Mouse (Mus musculus) cerebellum, adult (tissue): ENCODE measurements around the gene Creb3l4.
"Not testable (repeated sequence)": the region's sequence is repeated elsewhere in the genome, so short reads cannot be mapped to it uniquely, and the experiment has no call there.

Experiments
- ATAC-seq: cut with Nextera tagmentation; 2 replicates; pipeline ENCODE4 v1.9.2; 2017; ENCODE audit warnings: mild to moderate bottlenecking, moderate library complexity, mixed read lengths; ENCODE audit not compliant: insufficient number of reproducible peaks, low FRiP score, low TSS enrichment

Creb3l4 gene

DNA sequence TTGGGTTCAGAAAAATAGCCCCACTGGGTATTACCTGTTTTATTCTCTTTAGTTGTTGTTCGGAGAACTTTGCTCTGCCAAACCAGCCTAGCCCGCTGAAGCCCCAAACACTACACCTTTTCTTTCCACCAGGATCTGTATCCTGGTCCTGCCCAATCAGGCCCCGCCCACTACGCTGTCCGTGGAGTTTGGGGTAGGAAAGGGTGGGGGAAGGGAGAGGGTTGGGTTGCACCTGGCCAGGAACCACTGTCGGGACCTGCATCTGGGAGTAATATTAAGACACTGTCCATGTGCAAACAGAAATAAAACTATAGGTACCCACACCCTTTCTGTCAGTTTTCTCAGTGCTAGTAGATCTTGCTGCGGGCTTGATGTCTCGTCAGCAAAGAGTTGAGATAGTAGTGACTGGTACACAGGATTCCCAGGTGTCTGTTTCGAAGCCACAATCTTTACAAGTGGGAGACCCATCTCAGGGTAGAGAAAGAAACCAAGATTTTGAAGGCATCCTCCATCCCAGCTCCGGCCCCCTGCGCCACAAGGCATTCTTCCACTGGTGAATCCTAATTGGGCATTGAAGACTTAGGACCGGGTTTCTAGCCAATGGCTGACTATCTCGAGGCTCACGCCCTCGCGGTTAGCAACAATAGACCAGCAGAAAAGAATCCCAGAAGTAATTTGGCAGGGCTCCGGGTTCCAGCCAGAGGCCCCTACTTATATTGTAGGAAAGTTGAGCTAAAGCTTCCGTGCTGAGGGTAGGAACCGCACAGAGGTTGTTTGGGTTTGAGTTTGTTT is at the start of gene Creb3l4:
Gene Creb3l4 (minus strand): TSS at position 529 of the 792 bp plus-strand sequence.
- no peak for ATAC-seq

DNA sequence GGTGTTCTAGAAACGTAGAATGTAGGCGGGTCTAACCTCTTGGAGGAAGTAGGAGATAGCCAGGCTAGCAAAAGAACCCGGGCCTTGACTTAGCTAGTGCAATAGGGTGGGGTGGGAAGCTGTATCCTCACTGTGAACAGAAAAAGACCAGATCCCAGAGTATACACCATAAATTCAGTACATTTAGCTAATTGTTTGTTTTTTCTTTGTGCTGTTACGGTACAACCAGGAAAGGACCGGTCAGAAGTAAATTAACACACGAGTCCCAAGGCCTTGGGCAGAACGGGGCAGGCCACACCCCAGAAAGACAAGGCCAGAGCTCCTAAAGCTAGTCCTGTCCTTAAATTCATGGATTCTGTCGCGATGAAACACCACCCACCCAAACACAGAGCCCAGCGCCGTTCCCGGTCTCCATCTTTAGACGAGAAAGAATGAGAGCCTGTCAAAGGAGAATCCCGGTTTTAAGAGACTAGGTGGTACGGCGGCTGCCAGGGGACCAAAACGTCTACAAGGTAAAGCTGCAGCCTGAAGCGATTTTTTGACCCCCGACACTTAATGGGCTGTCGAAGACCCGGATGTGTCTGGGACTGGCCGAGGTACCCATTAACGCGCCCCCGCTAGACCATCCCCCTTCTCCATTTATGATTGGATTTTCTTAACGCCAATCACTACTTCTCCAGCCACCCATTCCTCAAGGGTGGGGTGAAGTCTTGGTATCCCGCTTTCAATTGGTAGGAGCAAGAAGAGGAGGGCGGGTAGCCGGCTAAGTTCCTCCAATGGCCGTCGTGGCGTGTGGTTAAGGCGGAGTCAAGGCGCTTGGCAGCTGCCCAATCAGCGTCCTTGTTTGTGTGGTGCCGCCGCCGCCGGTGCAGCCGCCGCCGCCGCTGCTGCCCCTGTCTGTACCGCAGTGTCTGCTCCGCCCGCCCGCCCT is 49.3 kb upstream of the Creb3l4 start, which contains the start of gene Gatad2b:
Gene Gatad2b (plus strand): TSS at position 834 of the 931 bp plus-strand sequence.
- ATAC-seq: peak; percentile 99

DNA sequence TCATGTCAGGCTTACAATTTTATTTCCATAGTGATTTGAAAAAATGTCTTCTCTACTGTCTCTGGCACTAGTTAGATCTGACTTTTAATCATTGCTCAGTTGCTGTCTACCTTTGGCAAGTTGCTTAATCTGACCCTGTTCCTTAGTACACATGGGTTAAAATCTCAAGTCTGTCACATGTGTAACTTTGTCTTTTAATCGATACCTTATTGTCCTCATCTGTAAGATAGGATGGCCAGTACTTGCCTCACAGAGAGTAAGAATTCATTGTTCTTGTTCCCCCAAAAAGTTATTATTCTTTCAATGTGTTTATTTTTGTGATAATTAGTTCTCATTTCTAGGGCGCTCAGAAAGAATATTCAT is 48.7 kb upstream of the Creb3l4 start:
- ATAC-seq: no peak

DNA sequence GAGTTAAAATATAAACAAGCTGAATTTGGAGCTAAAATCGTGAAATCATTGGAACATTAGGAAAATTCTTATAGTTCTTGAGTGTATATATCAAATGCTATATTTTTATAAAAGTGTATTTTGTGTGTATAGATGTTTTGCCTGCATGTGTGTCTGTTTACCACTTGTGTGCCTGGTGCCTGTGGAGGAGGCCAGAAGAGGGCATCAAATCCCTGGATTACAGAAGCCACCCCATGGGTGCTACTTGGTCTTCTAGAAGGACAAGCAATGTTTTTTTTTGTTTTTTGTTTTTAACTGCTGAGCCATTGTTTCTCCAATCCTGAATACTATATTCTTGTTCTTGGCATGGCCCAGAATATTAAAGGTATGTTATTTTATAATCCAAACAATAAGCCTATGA is 47.3 kb upstream of the Creb3l4 start:
- ATAC-seq: no peak

DNA sequence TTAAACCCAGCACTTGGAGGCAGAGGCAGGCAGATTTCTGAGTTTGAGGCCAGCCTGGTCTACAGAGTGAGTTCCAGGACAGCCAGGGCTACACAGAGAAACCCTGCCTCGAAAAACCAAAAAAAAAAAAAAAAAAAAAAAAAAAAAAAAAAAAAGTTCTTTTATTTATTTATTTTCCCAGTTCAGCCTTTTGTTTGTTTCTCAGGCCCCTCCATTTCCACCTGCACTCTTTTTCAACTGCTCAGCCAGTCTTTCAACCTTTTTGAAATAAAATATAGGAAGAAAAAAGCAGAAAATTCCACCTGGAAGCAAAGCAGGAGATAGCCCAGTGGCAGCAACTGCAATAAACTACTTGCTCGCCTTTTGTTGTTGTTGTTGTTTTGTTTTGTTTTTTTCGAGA is 46.1 kb upstream of the Creb3l4 start:
- not testable (repeated sequence) for ATAC-seq

DNA sequence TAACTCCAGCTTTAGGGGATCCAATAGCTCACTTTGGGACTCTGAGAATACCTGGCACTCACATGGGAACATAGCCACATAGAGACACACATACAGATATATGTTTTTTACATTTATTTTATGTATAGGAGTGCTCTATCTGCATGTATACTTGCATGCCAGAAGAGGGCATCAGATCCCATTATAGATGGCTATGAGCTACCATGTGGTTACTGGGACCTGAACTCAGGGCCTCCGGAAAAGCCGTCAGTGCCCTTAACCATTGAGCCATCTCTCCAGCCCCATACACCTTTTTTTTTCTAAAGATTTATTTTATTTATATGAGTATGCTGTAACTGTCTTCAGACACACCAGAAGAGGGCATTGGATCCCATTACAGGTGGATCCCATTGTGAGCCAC is 40.8 kb upstream of the Creb3l4 start:
- no peak for ATAC-seq

DNA sequence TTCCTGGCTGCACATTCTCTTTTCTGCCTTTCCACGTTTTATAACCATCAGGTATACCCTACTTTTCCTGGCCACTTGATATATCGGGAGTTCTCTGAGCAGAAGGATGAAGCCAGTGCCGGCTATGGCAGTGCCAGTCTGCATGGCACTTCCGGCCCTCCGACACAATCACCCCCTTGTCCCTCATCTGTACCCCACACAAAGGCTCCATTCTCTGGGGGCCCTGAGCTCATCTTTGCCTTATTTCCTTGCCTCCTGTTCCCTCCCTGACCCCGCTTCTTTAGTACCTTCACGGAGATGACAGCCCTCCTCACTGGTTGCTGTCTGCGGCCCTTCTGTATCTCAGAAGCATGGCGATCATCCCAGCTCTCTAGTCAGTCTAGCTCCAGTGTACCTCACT is 37.4 kb upstream of the Creb3l4 start:
- ATAC-seq: no peak

DNA sequence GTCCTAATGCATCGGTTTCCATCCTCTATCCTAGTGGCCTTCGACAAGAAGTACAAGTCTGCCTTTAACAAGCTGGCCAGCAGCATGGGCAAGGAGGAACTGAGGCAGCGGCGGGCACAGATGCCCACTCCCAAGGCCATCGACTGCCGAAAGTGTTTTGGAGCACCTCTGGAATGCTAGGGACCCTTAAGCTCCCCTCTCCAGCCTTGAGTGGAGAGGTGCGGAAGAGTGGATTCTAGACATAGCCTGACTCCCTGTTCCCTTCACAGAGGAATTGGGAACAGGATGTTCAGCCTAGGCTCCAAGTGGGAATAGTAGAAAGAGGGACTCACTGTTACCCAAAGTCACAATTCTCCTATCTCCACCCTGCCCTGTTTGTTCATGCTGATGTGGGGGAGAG is 36.4 kb upstream of the Creb3l4 start:
- no peak for ATAC-seq

DNA sequence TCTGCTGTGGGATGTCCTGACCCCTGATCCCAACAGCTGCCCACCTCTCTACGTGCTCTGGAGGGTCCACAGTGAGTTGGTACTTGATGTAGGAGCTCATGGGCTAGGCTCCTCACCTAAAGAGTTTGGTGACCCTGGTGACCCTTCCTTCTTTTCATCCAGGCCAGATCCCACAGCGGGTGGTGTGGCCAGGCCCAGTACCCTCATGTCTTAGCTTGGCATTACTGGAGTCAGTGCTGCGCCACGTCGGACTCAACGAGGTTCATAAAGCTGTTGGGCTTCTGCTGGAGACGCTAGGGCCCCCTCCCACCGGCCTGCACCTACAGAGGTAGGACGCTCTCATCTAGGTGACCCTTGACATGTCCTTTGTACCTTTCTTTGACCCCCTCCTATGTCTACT is 35.9 kb upstream of the Creb3l4 start:
- no peak for ATAC-seq

DNA sequence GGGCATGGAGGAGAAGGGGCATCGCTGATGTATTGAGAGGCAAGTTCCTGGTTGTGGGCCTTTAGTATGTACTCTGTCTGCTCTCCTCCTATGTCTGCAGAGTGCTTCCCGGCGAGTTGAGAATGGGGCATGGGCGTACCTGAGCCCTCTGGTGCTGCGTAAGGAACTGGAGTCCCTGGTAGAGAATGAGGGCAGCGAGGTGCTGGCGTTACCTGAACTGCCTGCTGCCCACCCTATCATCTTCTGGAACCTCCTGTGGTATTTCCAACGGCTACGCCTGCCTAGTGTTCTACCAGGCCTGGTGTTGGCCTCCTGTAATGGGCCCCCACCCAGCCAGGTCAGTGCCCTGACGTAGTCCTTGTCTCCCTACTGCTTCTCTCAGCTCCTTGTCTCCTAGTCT is 34.9 kb upstream of the Creb3l4 start:
- peak; percentile 41; the same call in 1 of the 2 replicates for ATAC-seq

DNA sequence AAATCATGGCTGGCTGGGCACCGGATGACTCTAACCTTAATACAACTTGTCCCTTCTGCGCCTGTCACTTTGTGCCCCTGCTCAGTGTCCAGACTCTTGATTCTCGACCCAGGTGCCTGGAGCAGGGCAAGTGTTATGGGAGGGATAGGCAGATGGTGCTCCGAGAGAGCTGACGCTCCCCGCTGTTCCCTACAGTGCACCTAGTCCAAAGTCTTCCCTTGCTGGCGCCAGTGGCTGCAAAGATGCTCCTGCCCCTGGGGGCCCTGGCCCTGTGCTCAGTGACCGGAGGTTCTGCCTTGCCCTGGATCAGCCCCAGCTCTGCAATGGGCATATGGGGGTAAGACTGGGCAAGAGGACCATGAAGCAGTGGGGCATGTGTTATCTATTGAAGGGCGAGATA is 34.5 kb upstream of the Creb3l4 start:
- ATAC-seq: peak; percentile 87

DNA sequence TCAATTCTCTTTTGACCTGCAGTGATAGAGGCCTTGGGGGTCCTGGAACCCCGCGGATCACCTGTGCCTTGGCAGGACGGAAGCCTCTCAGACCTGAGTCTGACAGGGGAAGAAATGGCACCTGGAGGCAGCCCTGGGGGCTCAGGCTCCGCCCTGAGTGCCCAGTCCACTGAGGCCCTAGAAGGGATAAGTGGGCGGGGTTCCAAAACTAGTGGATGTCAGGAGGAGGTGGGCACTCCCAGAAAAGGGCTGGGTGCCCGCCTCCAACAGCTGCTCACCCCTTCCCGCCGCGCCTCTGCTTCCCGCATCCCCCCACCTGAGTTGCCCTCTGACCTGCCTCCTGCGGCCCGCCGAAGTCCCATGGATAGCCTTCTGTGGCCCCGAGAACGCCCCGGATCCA is 33.5 kb upstream of the Creb3l4 start:
- ATAC-seq: no peak

DNA sequence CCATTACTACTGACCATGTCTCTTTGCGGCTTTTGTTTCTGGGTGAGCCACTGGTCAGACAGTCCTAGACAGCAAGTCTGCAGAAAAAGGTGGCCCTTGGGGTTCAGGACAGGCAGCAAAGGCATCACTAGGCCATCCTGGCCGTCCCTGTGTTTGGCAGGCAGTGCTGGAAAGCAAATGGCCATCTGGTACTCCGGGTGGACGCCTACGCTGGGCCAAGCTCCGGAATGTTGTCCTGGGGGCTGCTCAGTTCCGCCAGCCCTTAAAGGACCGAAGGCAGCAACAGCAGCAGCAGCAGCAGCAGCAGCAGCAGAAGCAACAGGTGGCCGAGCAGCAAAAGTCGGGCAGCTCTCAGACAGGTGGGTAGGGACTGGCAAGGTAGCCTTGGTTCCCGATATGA is 32.0 kb upstream of the Creb3l4 start:
- ATAC-seq: peak; percentile 37; the same call in 1 of the 2 replicates

DNA sequence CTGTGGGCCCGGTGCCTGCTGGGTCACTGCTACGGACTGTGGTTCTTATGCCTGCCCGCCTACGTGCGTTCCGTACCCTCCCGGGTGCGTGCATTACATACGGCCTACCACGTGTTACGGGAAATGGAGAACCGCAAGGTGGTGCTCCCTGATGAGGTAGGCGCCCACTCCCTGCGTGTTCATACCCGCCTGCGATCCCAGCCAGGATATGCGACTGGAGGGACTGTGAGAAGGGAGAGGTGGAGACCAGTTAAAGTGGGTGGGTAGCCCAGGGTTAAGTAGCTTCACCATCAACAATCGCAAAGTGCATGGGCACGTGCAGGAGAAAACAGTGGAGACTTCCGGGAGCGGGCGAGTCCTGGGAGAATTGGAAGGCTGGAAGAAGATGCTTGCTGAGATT is 30.5 kb upstream of the Creb3l4 start:
- no peak for ATAC-seq

DNA sequence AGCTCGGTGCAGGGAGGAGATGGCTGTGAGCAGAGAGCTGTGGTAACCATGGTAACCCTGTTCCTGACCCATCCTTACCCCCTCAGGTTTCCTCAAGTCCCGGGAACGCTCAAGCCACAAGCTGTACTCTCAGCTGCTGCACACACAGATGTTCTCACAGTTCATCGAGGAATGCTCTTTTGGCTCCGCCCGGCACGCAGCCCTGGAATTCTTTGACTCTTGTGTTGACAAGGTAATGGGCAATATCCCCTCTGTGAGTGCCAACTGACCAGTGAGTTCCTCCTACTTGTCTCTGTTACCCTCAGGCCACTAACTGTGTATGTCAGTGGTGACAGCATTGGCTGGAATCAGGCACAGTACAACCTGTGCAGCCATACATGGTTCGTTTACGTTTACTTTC is 28.9 kb upstream of the Creb3l4 start:
- no peak for ATAC-seq

DNA sequence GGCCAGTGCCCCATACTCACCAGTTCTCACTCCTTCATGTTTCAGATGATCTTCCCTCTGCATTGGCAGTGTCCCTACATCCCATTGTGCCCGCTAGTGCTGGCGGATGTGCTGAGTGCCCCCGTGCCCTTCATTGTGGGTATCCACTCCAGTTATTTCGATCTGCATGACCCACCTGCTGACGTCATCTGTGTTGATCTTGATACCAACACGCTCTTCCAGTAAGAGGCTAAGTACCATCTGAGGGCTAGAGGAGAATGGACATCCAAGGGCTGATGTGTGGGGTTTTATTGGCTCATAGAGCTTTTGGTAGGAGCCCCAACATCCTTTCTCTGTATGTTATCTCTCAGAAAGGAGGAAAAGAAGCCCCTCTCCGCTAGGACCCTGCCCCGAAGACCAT is 27.5 kb upstream of the Creb3l4 start:
- no peak for ATAC-seq

DNA sequence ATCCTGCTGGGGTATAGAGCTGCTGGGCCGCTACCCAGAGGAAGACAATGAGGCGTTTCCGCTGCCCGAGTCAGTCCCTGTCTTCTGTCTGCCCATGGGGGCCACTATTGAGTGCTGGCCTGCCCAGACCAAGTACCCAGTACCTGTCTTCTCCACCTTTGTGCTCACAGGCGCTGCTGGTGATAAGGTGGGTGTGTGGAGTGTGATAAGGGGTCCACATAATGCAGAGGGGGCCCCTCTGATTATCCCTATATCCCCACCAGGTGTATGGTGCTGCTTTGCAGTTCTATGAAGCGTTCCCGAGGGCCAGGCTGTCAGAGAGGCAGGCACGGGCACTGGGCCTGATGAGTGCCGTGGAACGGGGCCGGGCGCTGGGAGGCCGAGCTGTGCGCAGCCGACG is 25.7 kb upstream of the Creb3l4 start:
- ATAC-seq: no peak

DNA sequence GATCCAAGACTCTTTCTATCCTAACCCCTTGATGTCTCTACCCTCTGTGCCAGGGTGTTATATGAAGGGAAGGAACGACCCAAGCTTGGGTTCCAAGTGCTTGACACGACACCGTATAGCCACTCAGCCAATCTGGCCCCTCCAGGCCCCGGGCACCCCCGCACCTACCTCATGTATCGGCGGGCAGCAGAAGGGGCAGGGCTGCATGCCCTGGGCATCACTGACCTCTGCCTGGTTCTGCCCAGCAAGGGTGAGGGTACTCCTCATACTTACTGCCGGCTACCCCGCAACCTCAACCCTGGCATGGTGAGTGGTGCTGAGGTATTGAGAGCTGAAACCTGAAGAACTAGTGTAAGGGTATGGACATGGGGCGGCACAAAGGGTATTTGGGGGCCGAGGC is 24.9 kb upstream of the Creb3l4 start:
- no peak for ATAC-seq

DNA sequence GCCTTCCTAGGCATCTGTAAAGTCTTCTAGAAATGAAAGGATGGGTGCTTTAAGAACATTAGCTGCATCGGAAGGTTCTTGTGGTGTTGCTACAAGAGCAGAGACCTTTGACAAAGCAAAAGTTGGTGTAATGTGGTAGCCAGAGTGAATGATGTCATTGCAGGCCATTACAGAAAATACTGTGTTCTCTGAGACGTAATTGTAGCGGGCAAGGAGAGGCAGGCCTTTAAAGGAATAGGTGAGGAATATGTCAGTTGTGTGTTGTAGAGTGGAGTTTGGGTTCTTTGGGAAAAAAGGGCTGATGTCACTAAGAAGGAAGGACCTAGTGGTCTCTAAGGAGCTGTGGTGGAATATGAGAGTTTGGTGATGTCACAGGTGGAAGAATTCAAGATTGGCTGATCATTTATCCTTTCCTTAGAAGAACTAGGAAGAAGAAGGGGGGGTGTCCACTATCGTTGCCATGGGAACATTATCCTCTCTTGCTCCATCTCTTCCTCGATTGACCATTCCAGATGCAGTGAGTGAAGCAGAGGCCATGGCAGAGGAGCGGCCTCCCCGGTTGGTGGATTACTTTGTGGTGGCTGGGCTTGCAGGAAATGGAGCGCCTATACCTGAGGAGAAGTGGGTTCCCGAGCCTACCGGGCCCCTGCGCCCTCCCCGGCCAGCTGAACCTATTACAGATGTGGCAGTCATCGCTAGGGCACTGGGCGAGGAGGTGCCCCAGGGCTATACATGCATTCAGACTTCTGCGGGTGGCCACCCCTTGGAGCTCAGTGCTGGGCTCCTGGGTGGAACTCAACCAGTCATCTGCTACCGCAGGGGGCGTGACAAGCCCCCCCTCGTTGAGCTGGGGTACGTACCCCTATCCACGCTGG is 23.8 kb upstream of the Creb3l4 start:
- no peak for ATAC-seq

DNA sequence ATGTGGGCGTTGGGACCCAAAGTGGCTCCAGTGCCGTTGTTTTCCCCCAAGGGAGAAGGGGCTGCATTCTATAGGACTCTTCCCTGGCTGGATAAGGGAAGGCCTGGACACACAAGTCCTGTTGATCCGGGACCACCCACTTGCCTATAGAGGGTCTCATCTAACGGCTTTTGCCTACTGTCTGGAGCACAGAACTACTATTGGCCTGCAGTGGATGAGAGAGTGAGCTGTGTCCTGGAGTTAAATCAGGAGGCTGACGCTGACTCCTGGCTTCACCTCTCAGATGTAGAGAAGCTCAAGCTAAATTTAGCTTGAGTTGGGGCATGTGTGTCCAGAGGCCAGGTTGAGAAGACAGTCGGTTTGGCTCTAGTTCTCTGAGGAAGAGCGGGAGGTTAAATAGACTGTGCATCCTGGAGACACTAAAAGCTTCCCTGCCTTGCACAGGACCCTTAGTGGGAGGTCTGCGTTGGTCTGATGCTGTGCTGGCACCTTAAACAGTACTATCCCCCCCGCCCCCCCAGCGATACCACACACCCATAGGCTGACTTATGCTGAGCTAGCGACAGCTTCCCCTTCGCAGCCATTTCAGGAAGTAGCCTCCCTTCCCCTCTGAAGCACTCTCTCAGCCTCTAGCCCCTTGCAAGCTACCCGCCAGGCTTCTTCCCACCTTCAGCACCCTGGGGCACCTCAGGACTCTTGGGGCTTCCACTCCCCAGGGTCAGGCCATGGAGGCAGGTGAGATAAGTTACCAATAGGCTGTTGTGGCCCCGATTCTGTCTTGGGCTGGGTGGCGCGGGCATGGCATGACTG is 22.8 kb upstream of the Creb3l4 start:
- ATAC-seq: peak; percentile 43; the same call in 1 of the 2 replicates
